Mouse (Mus musculus) myocyte (in vitro differentiated cells): ENCODE measurements around the gene Man1c1. TPM values are rescaled to one million over a fixed set of nuclear protein-coding genes. Genes with fewer than 3 reads are reported as not detected.
A peak's percentile ranks its signal among the peaks of the same experiment; 100 is the strongest.

Experiments
- H3K27me3 ChIP-seq: one replicate; pipeline ENCODE4 v1.6.1; 2011; ENCODE audit not compliant: control insufficient read depth, insufficient read depth, insufficient read length
- H3K36me3 ChIP-seq: one replicate; pipeline ENCODE4 v1.6.1; 2011; ENCODE audit not compliant: control insufficient read depth, insufficient read depth
- H3K4me2 ChIP-seq: one replicate; pipeline ENCODE4 v1.6.1; 2011; ENCODE audit warnings: low read depth, control low read depth
- H3K4me3 ChIP-seq: one replicate; pipeline ENCODE4 v1.5.1; 2011; ENCODE audit warnings: mild to moderate bottlenecking, control low read depth, moderate library complexity
- H3K79me2 ChIP-seq: one replicate; pipeline ENCODE4 v1.6.1; 2011; ENCODE audit not compliant: control insufficient read depth, insufficient read depth
- H3ac ChIP-seq: one replicate; pipeline ENCODE4 v1.6.1; 2011; ENCODE audit not compliant: control insufficient read depth, insufficient read length
- CEBPB ChIP-seq: IDR thresholded peaks from 2 replicates; pipeline ENCODE4 v1.6.1; 2011; ENCODE audit warnings: mild to moderate bottlenecking, moderate library complexity; ENCODE audit not compliant: poor library complexity, insufficient read depth, severe bottlenecking
- E2F4 ChIP-seq: IDR thresholded peaks from one replicate; pipeline ENCODE4 v1.6.1; 2011; ENCODE audit warnings: mild to moderate bottlenecking, control low read depth, moderate library complexity; ENCODE audit not compliant: insufficient read depth
- MYOD1 ChIP-seq, 3 experiments: IDR thresholded peaks; one replicate each; pipeline ENCODE4 v1.6.1; 2011; ENCODE audit warnings: control low read depth in 2 of 3, low read depth in 2 of 3, mild to moderate bottlenecking in 2 of 3, moderate library complexity in 1 of 3; ENCODE audit not compliant: insufficient read length in 2 of 3, control insufficient read depth in 1 of 3
- MYOG ChIP-seq, 3 experiments: IDR thresholded peaks; one replicate each; pipeline ENCODE4 v1.6.1; 2011; ENCODE audit warnings: control low read depth in 2 of 3, low read depth in 2 of 3, mild to moderate bottlenecking in 2 of 3; ENCODE audit not compliant: insufficient read length in 2 of 3, control insufficient read depth in 1 of 3, insufficient read depth in 1 of 3
- POLR2A ChIP-seq: IDR thresholded peaks from one replicate; pipeline ENCODE4 v1.6.1; 2011; ENCODE audit warnings: low read depth, mild to moderate bottlenecking, control low read depth, moderate library complexity; ENCODE audit not compliant: insufficient read length
- POLR2AphosphoS2 ChIP-seq: IDR thresholded peaks from one replicate; pipeline ENCODE4 v1.6.1; 2011; ENCODE audit warnings: low read depth, control low read depth; ENCODE audit not compliant: insufficient read length
- REST ChIP-seq: IDR thresholded peaks from one replicate; pipeline ENCODE4 v1.6.1; 2011; ENCODE audit warnings: mild to moderate bottlenecking, control low read depth, moderate library complexity; ENCODE audit not compliant: insufficient read depth, insufficient read length
- SRF ChIP-seq: IDR thresholded peaks from one replicate; pipeline ENCODE4 v1.6.1; 2011; ENCODE audit warnings: low read depth; ENCODE audit not compliant: control insufficient read depth, insufficient read length
- TCF12 ChIP-seq: IDR thresholded peaks from one replicate; pipeline ENCODE4 v1.6.1; 2011; ENCODE audit warnings: mild to moderate bottlenecking, control low read depth; ENCODE audit not compliant: poor library complexity, insufficient read depth, severe bottlenecking
- TCF3 ChIP-seq: IDR thresholded peaks from one replicate; pipeline ENCODE4 v1.6.1; 2011; ENCODE audit warnings: low read depth, control low read depth; ENCODE audit not compliant: insufficient read length
- USF1 ChIP-seq: IDR thresholded peaks from one replicate; pipeline ENCODE4 v1.6.1; 2011; ENCODE audit warnings: low read depth, mild to moderate bottlenecking, control low read depth, moderate library complexity
- polyA plus RNA-seq: library from polyadenylated mRNA; unstranded; fragments of >200 nt; fragmentation: generic; extraction: Trizol; gene quantifications from one replicate; pipeline ENCODE4 v1.2.1, GENCODE M21; 2012; ENCODE audit warnings: missing spikeins

Man1c1 gene
- polyA plus RNA-seq, 1 experiment = 11.3 TPM

- H3K27me3 ChIP-seq = no peaks in the 10 kb centered on the region
- peaks cover 12% of the 10 kb centered on the region for H3K36me3 ChIP-seq
- H3K4me2 ChIP-seq = peak within 1 kb of the TSS; percentile 95
- H3ac ChIP-seq = peak within 1 kb of the TSS; percentile 57
- H3K79me2 ChIP-seq = peaks cover 19% of the 10 kb centered on the region
- H3K4me3 ChIP-seq = peak within 1 kb of the TSS; percentile 57
- TF ChIP-seq MYOG (IDR thresholded peaks at IDR 0.05; ENCODE audit: control insufficient read depth in 1 of 3, insufficient read depth in 1 of 3, insufficient read length in 2 of 3, low read depth in 2 of 3) (peak in 1 of 3 experiments; percentile 35), MYOD1 (IDR thresholded peaks at IDR 0.05; ENCODE audit: control insufficient read depth in 1 of 3, insufficient read length in 2 of 3, low read depth in 2 of 3) (peak in 2 of 3 experiments; percentile 6 to 19), POLR2A (peak; percentile 67), SRF (peak; percentile 65), CEBPB (no peak), POLR2AphosphoS2 (peak; percentile 52), REST (no peak)
Measured at GRCm38 (mm10) chr4:134534932-134535786, 168.9 kb downstream of the Man1c1 start, which contains the start of gene Mtfr1l. Mtfr1l (minus strand) TSS chr4:134535387.

- Histone ChIP-seq H3K4me3 (peak overlapping the region; percentile 57), H3K4me2 (peak overlapping the region; percentile 95), H3K36me3 (peaks cover 17% of the 10 kb centered on the region), H3K27me3 (no peaks in the 10 kb centered on the region), H3ac (peak overlapping the region; percentile 57), H3K79me2 (peaks cover 19% of the 10 kb centered on the region)
- peak; percentile 47 for TF ChIP-seq POLR2A
- TF ChIP-seq USF1 = no peak
Measured at GRCm38 (mm10) chr4:134534124-134534886, 169.8 kb downstream of the Man1c1 start.

DNA sequence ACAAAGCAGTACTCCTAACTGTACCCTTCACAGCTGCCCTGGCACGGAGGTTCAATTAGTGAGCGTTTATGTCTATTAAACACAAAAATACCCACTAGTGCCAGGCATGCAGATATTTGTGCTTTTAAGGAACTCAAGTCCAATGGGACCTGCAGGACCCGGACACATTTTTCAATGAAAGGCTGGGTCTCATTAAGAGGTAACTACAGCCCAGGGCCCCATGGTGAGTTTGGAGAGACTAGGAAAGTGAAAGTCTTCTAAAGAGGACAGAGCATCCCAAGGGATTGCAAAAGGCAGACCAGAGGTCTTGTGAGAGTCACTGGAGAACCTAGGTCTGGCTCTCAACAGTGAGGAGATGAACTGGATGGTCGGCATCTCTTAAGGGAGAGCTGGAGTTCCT is 170.7 kb downstream of the Man1c1 start:
- peaks cover 19% of the 10 kb centered on the region for H3K79me2 ChIP-seq
- TF ChIP-seq REST (no peak), TCF3 (no peak), E2F4 (no peak), SRF (no peak), USF1 (no peak), TCF12 (no peak), MYOG (IDR thresholded peaks at IDR 0.05; ENCODE audit: control insufficient read depth in 1 of 3, insufficient read depth in 1 of 3, insufficient read length in 2 of 3, low read depth in 2 of 3) (no peak), CEBPB (no peak)

DNA sequence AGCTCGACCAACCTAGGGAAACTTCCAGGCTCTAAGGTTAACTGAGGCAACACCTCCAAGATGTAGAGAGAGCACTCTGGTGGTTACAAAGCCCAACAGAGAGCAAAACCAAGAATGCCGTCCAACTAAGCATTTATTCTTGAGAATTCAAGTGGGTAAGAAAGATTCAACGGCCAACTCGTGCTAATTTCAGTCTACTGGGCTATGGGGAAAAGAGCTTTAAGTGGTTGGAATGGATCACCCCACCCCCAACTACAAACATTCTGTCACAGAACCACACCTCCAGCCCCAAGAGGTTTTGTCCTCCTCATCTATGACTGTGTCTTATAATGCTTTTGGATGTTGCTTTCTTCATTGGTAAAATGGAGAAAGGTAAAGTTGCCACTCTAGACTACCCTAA is 171.2 kb downstream of the Man1c1 start:
- H3K4me3 ChIP-seq = no peak overlapping the region
- peaks cover 23% of the 10 kb centered on the region for H3K36me3 ChIP-seq
- H3K4me2 ChIP-seq = peak overlapping the region; percentile 95
- no peak for TF ChIP-seq SRF
- no peak for TF ChIP-seq MYOD1 (IDR thresholded peaks at IDR 0.05; ENCODE audit: control insufficient read depth in 1 of 3, insufficient read length in 2 of 3, low read depth in 2 of 3)
- TF ChIP-seq TCF3 = no peak
- TF ChIP-seq REST = no peak
- TF ChIP-seq POLR2AphosphoS2 = no peak
- no peak for TF ChIP-seq E2F4
- no peak for TF ChIP-seq CEBPB
- TF ChIP-seq USF1 = no peak
- peaks cover 19% of the 10 kb centered on the region for H3K79me2 ChIP-seq
- no peak overlapping the region for H3ac ChIP-seq
- H3K27me3 ChIP-seq = no peaks in the 10 kb centered on the region

More for the DNA sequence above, 170.7 kb downstream of the Man1c1 start:
- Histone ChIP-seq H3K27me3 (no peaks in the 10 kb centered on the region), H3K4me2 (peak overlapping the region; percentile 95), H3K36me3 (peaks cover 23% of the 10 kb centered on the region), H3K4me3 (peak overlapping the region; percentile 57), H3ac (no peak overlapping the region)

DNA sequence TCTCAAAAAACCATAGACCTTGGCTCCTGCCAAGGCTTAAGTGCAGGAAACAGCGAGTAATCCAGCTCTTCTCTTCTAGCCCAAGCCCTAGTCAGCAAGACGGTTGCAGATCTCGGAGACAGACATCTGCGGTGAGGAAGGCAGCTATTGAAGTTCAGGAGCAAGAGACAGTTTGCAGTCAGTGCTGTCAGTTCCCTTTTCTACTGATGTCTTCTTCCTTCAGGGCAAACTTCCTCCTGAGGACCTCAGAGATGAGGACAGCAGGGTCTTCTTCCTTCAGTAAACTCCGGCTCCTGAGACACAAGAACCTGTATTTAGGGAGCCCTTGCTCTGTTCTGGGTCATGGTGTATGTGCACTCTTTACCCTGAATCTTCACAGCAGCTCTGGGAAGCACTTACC is 177.9 kb downstream of the Man1c1 start:
- Histone ChIP-seq H3K27me3 (no peaks in the 10 kb centered on the region), H3K79me2 (peaks cover 3% of the 10 kb centered on the region)
- TF ChIP-seq TCF3 (no peak), CEBPB (no peak), MYOG (IDR thresholded peaks at IDR 0.05; ENCODE audit: control insufficient read depth in 1 of 3, insufficient read depth in 1 of 3, insufficient read length in 2 of 3, low read depth in 2 of 3) (no peak), POLR2AphosphoS2 (no peak), MYOD1 (IDR thresholded peaks at IDR 0.05; ENCODE audit: control insufficient read depth in 1 of 3, insufficient read length in 2 of 3, low read depth in 2 of 3) (no peak), POLR2A (no peak)

More for the DNA sequence above, 177.9 kb downstream of the Man1c1 start:
- no peak overlapping the region for H3K4me3 ChIP-seq
- no peak overlapping the region for H3K4me2 ChIP-seq
- H3K36me3 ChIP-seq = peaks cover 40% of the 10 kb centered on the region
- H3ac ChIP-seq = no peak overlapping the region
